Mouse (Mus musculus) lung, postnatal 0 days (tissue): ENCODE measurements around the gene 3110040M04Rik.

ENCODE experiments used
- CTCF ChIP-seq: IDR thresholded peaks from 2 replicates; pipeline ENCODE4 v1.5.1; 2016; ENCODE audit warnings: antibody characterized with exemption, mild to moderate bottlenecking
- EP300 ChIP-seq: IDR thresholded peaks from 2 replicates; pipeline ENCODE4 v1.6.1; 2016; ENCODE audit warnings: antibody characterized with exemption, mild to moderate bottlenecking, control low read depth

DNA sequence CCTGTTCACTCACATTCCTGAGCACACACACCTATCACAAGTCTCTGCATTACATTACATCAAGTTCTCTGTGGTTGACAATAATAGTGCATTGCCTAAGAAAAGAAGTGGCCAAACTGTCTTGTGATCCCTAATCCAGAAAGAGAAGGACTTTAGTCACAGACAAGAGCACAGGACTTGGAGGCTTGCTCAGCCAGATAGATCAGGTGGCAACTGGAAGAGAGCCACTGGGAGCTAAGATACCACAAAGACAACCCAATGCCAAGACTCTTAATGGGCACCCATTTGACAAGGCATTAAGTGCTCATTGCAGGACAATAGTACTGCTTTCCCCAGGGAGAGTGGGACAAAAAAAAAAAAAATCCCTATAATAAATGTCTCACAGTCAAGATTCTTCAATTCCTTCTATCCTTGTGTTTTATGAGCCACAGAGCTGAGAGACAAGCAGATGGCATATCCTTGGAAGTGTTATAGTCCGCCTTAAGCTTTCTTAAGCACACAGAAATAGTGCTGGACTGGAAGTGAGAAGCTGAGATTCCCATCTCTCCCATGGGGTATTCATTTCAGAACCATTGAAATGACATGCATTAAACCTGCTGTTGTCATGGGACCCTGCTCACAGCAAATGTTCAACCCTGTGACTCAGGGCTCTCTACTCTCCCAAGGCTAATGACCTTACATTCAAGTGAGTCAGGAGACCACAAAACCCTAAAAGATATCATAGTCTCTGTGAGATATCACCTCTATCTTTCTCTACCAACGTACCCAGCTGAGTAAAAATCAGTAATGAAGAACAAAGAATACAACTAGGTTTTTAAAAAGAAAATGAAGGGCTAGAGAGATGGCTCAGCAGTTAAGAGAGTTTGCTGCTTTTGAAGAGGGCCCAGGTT lies 32.1 kb upstream of the 3110040M04Rik start:
- TF ChIP-seq CTCF (no peak), EP300 (no peak)
